Mouse (Mus musculus) erythroblast, adult 5-6 weeks (primary cell): ENCODE measurements around the gene Rab5c. TPM values are rescaled to one million over a fixed set of nuclear protein-coding genes. Genes with fewer than 3 reads are reported as not detected.

Source experiments
- ATAC-seq: replicated peaks from 2 replicates; pipeline ENCODE4 v1.8.0; 2016; ENCODE audit warnings: moderate number of reproducible peaks, mild to moderate bottlenecking, moderate TSS enrichment, inconsistent platforms; ENCODE audit not compliant: poor library complexity, low FRiP score, severe bottlenecking
- total RNA-seq, 2 experiments: library from RNA; stranded (forward) in 1 of 2; stranded (reverse) in 1 of 2; fragments of 150-400 nt in 1 of 2; fragments of 200-764, 138-1000 nt in 1 of 2; gene quantifications; 2 replicates each; pipeline versions ENCODE4 v1.2.3 to v1.2.4; 2015 to 2017; ENCODE audit warnings: low replicate concordance in 2 of 2

Rab5c gene
- 61.4 and 79.7 TPM in 2 replicates for total RNA-seq (2015; ENCODE audit: low replicate concordance)
- total RNA-seq (2017; ENCODE audit: low replicate concordance) = 52.2 and 70.8 TPM in 2 replicates

DNA sequence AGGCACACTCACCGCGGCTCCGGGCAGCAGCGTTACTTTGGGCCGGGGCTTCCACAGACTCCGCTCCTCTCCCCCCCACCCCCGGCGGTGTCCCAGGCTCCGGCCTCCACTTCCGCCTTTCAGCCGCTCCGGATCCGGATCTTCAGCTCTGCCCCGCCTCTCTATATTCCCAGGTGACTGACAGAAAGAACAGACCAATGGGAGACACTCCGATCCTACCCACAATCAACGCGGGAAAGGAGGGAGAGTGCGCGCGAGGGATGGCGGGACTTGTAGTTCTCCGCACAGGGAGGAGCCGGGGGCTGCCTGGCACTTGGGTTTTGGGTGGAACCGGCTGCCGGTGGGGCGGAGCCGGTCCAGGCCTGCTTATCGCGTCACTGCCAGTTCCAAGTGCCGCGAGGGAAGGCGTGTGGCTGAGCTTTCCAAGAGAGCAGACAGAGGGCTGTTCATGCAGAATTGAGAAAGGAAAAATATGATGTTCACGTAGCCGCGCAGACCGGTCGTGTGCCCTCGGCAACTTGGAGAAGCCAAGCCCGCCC lies at the start of gene Rab5c:
Gene Rab5c (minus strand): TSS at position 150 of the 539 bp plus-strand sequence.
- ATAC-seq = peak; percentile 89

DNA sequence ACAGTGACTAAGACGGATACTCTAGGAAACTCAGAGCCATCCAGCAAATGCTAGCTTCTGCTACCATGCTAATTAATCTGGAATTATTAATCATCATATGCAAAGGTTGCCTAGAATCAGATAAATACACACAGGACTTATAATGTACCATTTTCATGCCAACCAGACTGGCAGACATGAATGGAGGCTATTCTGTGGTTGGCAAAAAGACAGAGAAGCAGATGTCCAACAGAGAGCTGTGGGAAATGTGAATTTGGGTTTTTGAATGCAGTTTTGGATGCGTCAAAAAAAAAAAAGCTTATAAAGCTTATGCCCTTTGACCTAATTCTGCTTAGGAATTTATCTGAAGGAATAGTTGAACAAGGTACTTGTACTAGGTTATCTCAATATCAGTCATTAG lies 47.8 kb upstream of the Rab5c start:
- no peak for ATAC-seq

- ATAC-seq = no peak
Observed at GRCm38 (mm10) chr11:100784286-100784685, 46.3 kb upstream of the Rab5c start.

DNA sequence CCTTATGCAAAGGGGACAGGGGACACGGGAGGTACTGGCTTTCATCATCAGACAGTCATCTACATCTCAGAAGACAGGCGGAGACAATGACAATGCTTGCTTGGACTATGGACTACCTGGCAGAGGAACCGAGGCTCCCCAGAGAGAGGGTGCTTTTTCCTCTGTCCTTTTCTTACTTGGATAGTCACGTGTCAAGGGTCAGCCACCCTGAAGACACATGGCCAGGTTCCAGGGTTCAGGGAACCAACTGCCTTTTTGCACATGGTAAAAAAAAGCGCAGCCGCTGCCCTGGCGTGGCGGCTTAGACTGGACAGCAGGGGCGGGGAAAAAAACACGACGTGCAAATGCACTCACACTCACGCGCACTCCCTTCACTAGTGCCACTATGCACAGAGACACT lies 44.6 kb upstream of the Rab5c start:
- ATAC-seq = no peak

GRCm38 (mm10) chr11:100781763-100782475 lies 43.9 kb upstream of the Rab5c start:
- ATAC-seq = no peak

GRCm38 (mm10) chr11:100780247-100780646 lies 42.2 kb upstream of the Rab5c start:
- ATAC-seq = no peak

- no peak for ATAC-seq
Observed at GRCm38 (mm10) chr11:100778069-100778468, 40.1 kb upstream of the Rab5c start.

DNA sequence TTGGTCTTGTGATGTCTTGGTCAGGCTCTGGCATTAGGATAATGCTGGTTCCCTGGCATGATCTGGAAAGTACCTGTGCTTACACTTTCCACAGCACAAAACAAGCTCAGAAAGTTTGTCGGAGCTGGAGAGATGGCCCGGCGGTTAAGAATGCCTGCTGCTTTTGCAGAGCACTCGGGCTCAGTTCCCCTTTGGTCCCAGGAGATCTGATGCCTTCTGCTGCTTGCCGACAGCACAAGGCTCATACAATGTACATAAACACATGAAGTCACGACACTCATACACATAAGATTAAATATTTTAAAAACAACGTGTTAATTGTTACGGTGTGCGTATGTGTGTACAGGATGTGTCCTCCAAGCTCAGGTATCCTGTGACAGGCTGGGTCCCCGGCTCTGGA lies 37.9 kb upstream of the Rab5c start:
- ATAC-seq = no peak

DNA sequence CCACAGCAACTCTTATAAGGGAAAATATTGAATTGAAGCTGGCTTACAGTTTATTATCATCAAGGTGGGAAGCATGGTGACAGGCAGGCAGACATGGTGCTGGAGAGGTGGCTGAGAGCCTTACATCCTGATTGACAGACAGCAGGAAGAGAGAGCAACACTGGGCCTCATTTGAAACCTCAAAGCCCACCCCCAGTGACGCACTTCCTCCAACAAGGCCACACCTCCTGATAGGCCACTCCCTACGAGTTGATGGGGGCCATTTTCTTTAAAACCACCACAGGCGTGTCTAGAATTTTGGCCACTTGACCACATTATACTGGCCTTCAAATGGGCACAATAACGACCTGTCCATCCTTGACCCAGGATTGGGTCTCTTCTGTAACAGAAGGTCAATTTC lies 36.2 kb upstream of the Rab5c start:
- ATAC-seq = no peak

GRCm38 (mm10) chr11:100770646-100771408 lies 32.8 kb upstream of the Rab5c start, which contains the start of gene Ghdc:
Ghdc (minus strand) TSS chr11:100770957.
- peak; percentile 55; the same call in 1 of the 2 replicates for ATAC-seq

DNA sequence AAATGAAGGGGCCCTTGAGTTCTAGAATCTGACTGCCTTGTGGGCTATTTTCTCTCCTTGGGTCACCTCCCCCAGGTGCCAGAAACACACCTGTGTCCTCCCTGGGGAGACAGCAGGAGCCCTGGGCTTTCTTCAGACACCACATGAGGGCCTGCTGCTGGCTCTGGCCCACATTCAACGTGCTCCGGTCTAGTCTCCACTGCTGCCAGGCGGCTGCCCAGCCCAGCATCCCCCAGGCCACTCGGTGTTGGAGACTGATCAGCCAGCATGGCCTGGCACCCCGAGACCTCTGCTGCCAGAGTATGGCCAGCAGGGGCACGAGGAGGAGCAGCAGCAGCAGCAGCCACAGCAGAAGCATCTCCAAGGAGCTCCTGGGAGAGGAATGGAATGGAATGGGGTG lies 32.0 kb upstream of the Rab5c start:
- ATAC-seq = 0 out of 2 replicates have a peak, but pooled peaks have one; percentile 17

GRCm38 (mm10) chr11:100767871-100768270 lies 29.9 kb upstream of the Rab5c start:
- no peak for ATAC-seq

GRCm38 (mm10) chr11:100766726-100767125 lies 28.7 kb upstream of the Rab5c start:
- ATAC-seq = no peak

- no peak for ATAC-seq
Observed at GRCm38 (mm10) chr11:100762831-100763230, 24.8 kb upstream of the Rab5c start, which contains the start of gene Hcrt. Hcrt (minus strand) TSS chr11:100762931.

DNA sequence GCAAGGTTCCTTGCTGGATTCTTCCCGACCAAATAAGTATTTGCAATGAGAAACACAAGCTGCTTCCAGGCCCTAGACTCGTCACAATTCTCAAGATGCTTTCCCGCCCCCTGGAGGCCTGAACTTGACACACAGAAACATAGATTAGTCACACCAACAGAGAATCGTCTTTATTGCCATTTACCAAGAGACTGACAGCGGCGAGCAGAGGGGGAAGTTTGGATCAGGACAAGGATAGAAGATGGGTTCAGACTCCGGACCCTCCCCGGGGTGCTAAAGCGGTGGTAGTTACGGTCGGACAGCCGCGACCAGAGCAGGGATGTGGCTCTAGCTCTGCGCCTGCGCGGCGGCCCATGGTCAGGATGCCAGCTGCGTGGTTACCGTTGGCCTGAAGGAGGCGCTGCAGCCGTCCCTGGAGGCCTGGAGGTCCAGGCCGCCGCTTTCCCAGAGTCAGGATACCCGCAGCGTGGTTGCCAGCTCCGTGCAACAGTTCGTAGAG lies 23.6 kb upstream of the Rab5c start:
- ATAC-seq = peak; percentile 73

GRCm38 (mm10) chr11:100759611-100760233 lies 21.7 kb upstream of the Rab5c start, which contains the start of gene Kcnh4:
Kcnh4 (minus strand) TSS chr11:100759942.
- peak; percentile 79 for ATAC-seq

DNA sequence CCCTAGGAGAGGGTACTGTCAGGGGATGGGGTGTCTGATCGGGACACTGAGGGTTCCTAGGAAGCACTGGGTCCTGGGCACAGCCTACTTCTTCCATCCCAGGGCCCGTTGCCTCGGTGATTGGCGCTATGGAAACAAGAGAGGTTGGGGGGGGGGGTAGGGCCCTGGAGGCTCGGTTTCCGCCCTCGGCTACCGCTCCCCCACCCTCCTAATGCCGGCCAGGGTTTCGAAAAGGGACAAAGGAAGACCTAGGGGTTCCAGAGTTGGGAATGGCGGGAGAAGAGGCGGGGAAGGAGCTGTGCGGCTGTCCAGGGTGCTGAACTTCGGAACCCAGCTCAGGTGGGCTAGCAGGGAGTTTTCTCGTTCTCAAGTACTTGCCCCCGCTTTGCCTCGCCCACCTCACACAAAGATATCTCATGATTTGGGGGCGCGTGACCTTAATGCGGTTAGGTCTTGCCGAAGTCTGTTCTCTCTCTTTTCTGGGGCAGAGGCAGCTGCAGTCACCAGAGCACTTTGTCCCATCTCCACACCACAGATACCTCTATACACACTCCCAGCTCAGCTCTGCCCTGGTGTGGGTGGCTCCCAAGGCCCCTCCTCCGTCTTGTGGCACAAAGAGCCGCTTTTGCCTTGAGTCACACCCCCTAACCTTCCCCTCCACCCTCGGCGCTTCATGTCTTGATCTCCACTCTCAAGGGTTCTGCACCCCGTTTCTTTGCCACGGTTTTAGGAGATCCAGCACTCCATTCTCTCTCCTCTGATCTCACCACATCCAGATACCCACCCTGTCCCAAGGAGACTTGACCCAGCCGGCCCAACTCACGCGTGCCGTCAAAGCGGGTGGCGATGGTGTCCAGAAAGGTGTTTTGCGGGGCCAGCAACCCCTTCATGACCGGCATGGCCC lies 20.9 kb upstream of the Rab5c start:
- no peak for ATAC-seq

- no peak for ATAC-seq
Observed at GRCm38 (mm10) chr11:100757566-100757965, 19.6 kb upstream of the Rab5c start.

DNA sequence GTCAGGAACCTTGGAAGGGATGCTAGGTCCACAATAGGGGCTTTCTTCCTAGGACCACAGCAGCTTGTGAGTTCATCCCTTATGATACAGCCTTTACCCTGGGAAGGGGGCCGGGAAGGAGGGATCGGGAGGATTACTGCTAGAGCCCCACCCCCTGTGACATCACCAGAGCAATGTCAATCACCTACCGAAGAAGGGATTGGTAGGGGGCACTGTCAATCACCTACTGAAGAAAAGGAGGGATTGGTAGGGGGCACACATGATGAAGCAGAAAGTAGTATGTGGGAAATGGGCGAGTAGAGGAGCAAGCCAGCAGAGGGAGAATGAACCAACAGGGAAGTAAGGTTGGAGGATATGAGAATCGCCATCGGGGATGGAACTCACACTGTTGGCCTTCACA lies 18.5 kb upstream of the Rab5c start:
- ATAC-seq = no peak
